Mouse (Mus musculus) T-helper 1 cell (primary cell): ENCODE measurements at regions not wholly inside any gene's neighbourhood (a gene's known extent, or its start where the extent isn't known, plus 50 kb on each side); places are given as distances from the start of the nearest gene placed in this dataset.

Experiments
- in situ Hi-C: fragments of 300-600 bp; cut with MboI, MseI; formaldehyde crosslinking; loops from one replicate; pipeline ENCODE4 v1.15.1; 2025; ENCODE audit warnings: high pct_unique_total_duplicates

GRCm38 (mm10) chr10:16438414-16438813, 1284.6 kb upstream of the Cited2 start:
- in situ Hi-C loops: no loop called here

- in situ Hi-C loops: no loop called here
These were observed 1281.9 kb upstream of the Cited2 start for GRCm38 (mm10) chr10:16440932-16441640.

GRCm38 (mm10) chr10:16441661-16442072, 1281.4 kb upstream of the Cited2 start:
- in situ Hi-C loops: no loop called here

GRCm38 (mm10) chr10:16443901-16444300, 1279.1 kb upstream of the Cited2 start:
- in situ Hi-C loops: no loop called here

- in situ Hi-C loops: no loop called here
These were observed 1255.1 kb upstream of the Cited2 start for GRCm38 (mm10) chr10:16467935-16468334.

- in situ Hi-C loops: no loop called here
These were observed 1253.3 kb upstream of the Cited2 start for GRCm38 (mm10) chr10:16469711-16470110.

GRCm38 (mm10) chr10:16473952-16474521, 1249.0 kb upstream of the Cited2 start:
- in situ Hi-C loops: no loop called here

GRCm38 (mm10) chr10:16498580-16498979, 1224.4 kb upstream of the Cited2 start:
- in situ Hi-C loops: no loop called here

- in situ Hi-C loops: loop anchor here (10.0 kb wide), 1 partner anchor 253 kb away; no protein-coding TSS in a partner anchor
These were observed 1215.3 kb upstream of the Cited2 start for GRCm38 (mm10) chr10:16507681-16508080.

GRCm38 (mm10) chr10:16508161-16508560, 1214.9 kb upstream of the Cited2 start:
- in situ Hi-C loops: loop anchor here (10.0 kb wide), 1 partner anchor 253 kb away; no protein-coding TSS in a partner anchor

GRCm38 (mm10) chr10:16514656-16515055, 1208.4 kb upstream of the Cited2 start:
- in situ Hi-C loops: loop anchor here (5.0 kb wide), 1 partner anchor 87 kb away; no protein-coding TSS in a partner anchor

GRCm38 (mm10) chr10:16521895-16522294, 1201.1 kb upstream of the Cited2 start:
- in situ Hi-C loops: no loop called here

GRCm38 (mm10) chr10:16524101-16524500, 1198.9 kb upstream of the Cited2 start:
- in situ Hi-C loops: no loop called here

GRCm38 (mm10) chr10:16527693-16528092, 1195.3 kb upstream of the Cited2 start:
- in situ Hi-C loops: no loop called here

- in situ Hi-C loops: no loop called here
These were observed 1185.4 kb upstream of the Cited2 start for GRCm38 (mm10) chr10:16537660-16538059.

- in situ Hi-C loops: no loop called here
These were observed 1184.6 kb upstream of the Cited2 start for GRCm38 (mm10) chr10:16538379-16538778.

- in situ Hi-C loops: no loop called here
These were observed 1177.6 kb upstream of the Cited2 start for GRCm38 (mm10) chr10:16545445-16545844.

- in situ Hi-C loops: no loop called here
These were observed 1170.0 kb upstream of the Cited2 start for GRCm38 (mm10) chr10:16552861-16553635.

- in situ Hi-C loops: no loop called here
These were observed 1148.5 kb upstream of the Cited2 start for GRCm38 (mm10) chr10:16574568-16574967.

- in situ Hi-C loops: no loop called here
These were observed 1144.4 kb upstream of the Cited2 start for GRCm38 (mm10) chr10:16578554-16579078.

- in situ Hi-C loops: no loop called here
These were observed 1142.8 kb upstream of the Cited2 start for GRCm38 (mm10) chr10:16580200-16580599.

- in situ Hi-C loops: no loop called here
These were observed 1134.2 kb upstream of the Cited2 start for GRCm38 (mm10) chr10:16588833-16589232.
